Mouse (Mus musculus) kidney, postnatal 0 days (tissue): ENCODE measurements around the gene Atpaf1. TPM values are rescaled to one million over a fixed set of nuclear protein-coding genes. Genes with fewer than 3 reads are reported as not detected.

ENCODE experiments used
- ATAC-seq: fragments of 200-750 bp; cut with Nextera tagmentation; replicated peaks from 2 replicates; pipeline ENCODE4 v1.8.0; 2017; ENCODE audit warnings: low read depth, moderate number of reproducible peaks, moderate TSS enrichment, moderate library complexity; ENCODE audit not compliant: low FRiP score
- DNase-seq: peaks from one replicate; pipeline ENCODE4 v3.0.0-alpha.2; 2016; ENCODE audit warnings: low spot score
- H3K27ac ChIP-seq: fragments of 300-500 bp; sonication (generic); 2 replicates; pipeline ENCODE4 v1.5.1; 2014; ENCODE audit warnings: mild to moderate bottlenecking
- H3K27me3 ChIP-seq: fragments of 300-500 bp; sonication (generic); 2 replicates; pipeline ENCODE4 v1.6.1; 2014; ENCODE audit warnings: low read length, mixed read lengths; ENCODE audit not compliant: insufficient read depth
- H3K36me3 ChIP-seq: fragments of 300-500 bp; sonication (generic); 2 replicates; pipeline ENCODE4 v1.6.1; 2014; ENCODE audit warnings: low read length, mixed read lengths; ENCODE audit not compliant: insufficient read depth
- H3K4me1 ChIP-seq: fragments of 300-500 bp; sonication (generic); replicated peaks from 2 replicates; pipeline ENCODE4 v1.6.1; 2014; ENCODE audit warnings: antibody characterized with exemption, low read length, mixed read lengths; ENCODE audit not compliant: insufficient read depth
- H3K4me2 ChIP-seq: fragments of 300-500 bp; sonication (generic); 2 replicates; pipeline ENCODE4 v1.6.1; 2014; ENCODE audit warnings: mild to moderate bottlenecking, low read length, moderate library complexity, mixed read lengths
- H3K4me3 ChIP-seq: fragments of 300-500 bp; sonication (generic); replicated peaks from 2 replicates; pipeline ENCODE4 v1.5.1; 2014; ENCODE audit warnings: low read depth, low read length
- H3K9ac ChIP-seq: fragments of 300-500 bp; sonication (generic); 2 replicates; pipeline ENCODE4 v1.6.1; 2014; ENCODE audit warnings: low read depth, low read length
- H3K9me3 ChIP-seq: fragments of 300-500 bp; sonication (generic); replicated peaks from 2 replicates; pipeline ENCODE4 v1.6.1; 2016; ENCODE audit warnings: low read length, inconsistent platforms, mixed read lengths
- CTCF ChIP-seq: IDR thresholded peaks from 2 replicates; pipeline ENCODE4 v1.5.1; 2016; ENCODE audit warnings: antibody characterized with exemption, low read depth, mild to moderate bottlenecking, moderate library complexity
- WGBS: fragments of 180-500 bp; shearing (Covaris S2); extraction: QIAGEN DNeasy Blood & Tissue Kit; methylation state at CpG from one replicate; pipeline ENCODE4 v1.1.7; 2014; 5-methylcytosine and 5-hydroxymethylcytosine counted together
- polyA plus RNA-seq: library from polyadenylated mRNA; unstranded; fragments of >200 nt; fragmentation: Nextera tagmentation; extraction: Ambion mirVana; gene quantifications from 2 replicates; pipeline ENCODE4 v1.2.1, GENCODE M21; 2015

Gene Atpaf1
- polyA plus RNA-seq, 1 experiment from 2014 or later: 62.1 TPM

- H3K4me1 ChIP-seq: no peaks in the 10 kb centered on the region
- H3K9me3 ChIP-seq: no peaks in the 10 kb centered on the region
- no peaks in the 10 kb centered on the region for H3K27me3 ChIP-seq
- H3K27ac ChIP-seq: no peak overlapping the region
- H3K4me3 ChIP-seq: no peak overlapping the region
- peaks cover 8% of the 10 kb centered on the region; the same call in 1 of the 2 replicates for H3K36me3 ChIP-seq
- DNase-seq: no peak
- TF ChIP-seq CTCF: no peak
- no peak overlapping the region for H3K9ac ChIP-seq
- 73% methylated on average over 4 of the region's 4 CpGs for WGBS
- ATAC-seq: no peak
- no peak overlapping the region; the same call in 1 of the 2 replicates for H3K4me2 ChIP-seq
Measured at GRCm38 (mm10) chr4:115838196-115838595, 53.6 kb downstream of the Atpaf1 start.

- Histone ChIP-seq H3K27me3 (no peaks in the 10 kb centered on the region), H3K27ac (peak within 1 kb of the TSS; percentile 66; the same call in 1 of the 2 replicates), H3K4me1 (no peaks in the 10 kb centered on the region), H3K9me3 (no peaks in the 10 kb centered on the region), H3K4me3 (peak within 1 kb of the TSS; percentile 72), H3K36me3 (peaks cover 4% of the 10 kb centered on the region; the same call in 1 of the 2 replicates), H3K9ac (peak within 1 kb of the TSS; percentile 81), H3K4me2 (peak within 1 kb of the TSS; percentile 91)
- under 1% methylated on average over 51 of the region's 51 CpGs for WGBS
- peak; percentile 25; the same call in 1 of the 2 replicates for TF ChIP-seq CTCF
- DNase-seq (peak; percentile 97), ATAC-seq (peak; percentile 96)
Measured at GRCm38 (mm10) chr4:115838696-115839641, 54.4 kb downstream of the Atpaf1 start, which contains the start of gene Mknk1. Mknk1 (plus strand) TSS chr4:115839198.

- Histone ChIP-seq H3K4me1 (no peaks in the 10 kb centered on the region), H3K4me3 (peak overlapping the region; percentile 72), H3K4me2 (peak overlapping the region; percentile 91), H3K27ac (no peak overlapping the region), H3K36me3 (no peaks in the 10 kb centered on the region), H3K9me3 (no peaks in the 10 kb centered on the region), H3K27me3 (no peaks in the 10 kb centered on the region), H3K9ac (no peak overlapping the region)
- DNase-seq (no peak), ATAC-seq (no peak)
- no peak for TF ChIP-seq CTCF
- WGBS: 46% methylated on average over 4 of the region's 4 CpGs
Measured at GRCm38 (mm10) chr4:115839956-115840355, 55.3 kb downstream of the Atpaf1 start.

- WGBS: 90% methylated on average over 4 of the region's 4 CpGs
- H3K9ac ChIP-seq: no peak overlapping the region
- no peaks in the 10 kb centered on the region for H3K9me3 ChIP-seq
- ATAC-seq (no peak), DNase-seq (no peak)
- TF ChIP-seq CTCF: no peak
- no peak overlapping the region for H3K4me3 ChIP-seq
- H3K36me3 ChIP-seq: no peaks in the 10 kb centered on the region
- no peaks in the 10 kb centered on the region for H3K4me1 ChIP-seq
- no peak overlapping the region for H3K27ac ChIP-seq
- H3K27me3 ChIP-seq: no peaks in the 10 kb centered on the region
- no peak overlapping the region for H3K4me2 ChIP-seq
Measured at GRCm38 (mm10) chr4:115840842-115841241, 56.2 kb downstream of the Atpaf1 start.

- no peak for ATAC-seq
- DNase-seq: peak; percentile 22
- Histone ChIP-seq H3K9me3 (no peaks in the 10 kb centered on the region), H3K27ac (no peak overlapping the region), H3K4me3 (no peak overlapping the region), H3K27me3 (no peaks in the 10 kb centered on the region), H3K4me1 (no peaks in the 10 kb centered on the region), H3K36me3 (0 out of 2 replicates have a peak, but pooled peaks cover 22% of the 10 kb centered on the region), H3K4me2 (no peak overlapping the region), H3K9ac (no peak overlapping the region)
- WGBS: 50% methylated on average over 2 of the region's 2 CpGs
- no peak for TF ChIP-seq CTCF
Measured at GRCm38 (mm10) chr4:115846656-115847055, 62.0 kb downstream of the Atpaf1 start.

- no peak overlapping the region for H3K4me3 ChIP-seq
- no peak overlapping the region for H3K27ac ChIP-seq
- H3K36me3 ChIP-seq: 0 out of 2 replicates have a peak, but pooled peaks cover 22% of the 10 kb centered on the region
- no peaks in the 10 kb centered on the region for H3K4me1 ChIP-seq
- H3K4me2 ChIP-seq: no peak overlapping the region
- no peak for DNase-seq
- 59% methylated on average over 5 of the region's 5 CpGs for WGBS
- no peaks in the 10 kb centered on the region for H3K27me3 ChIP-seq
- no peak for ATAC-seq
- no peaks in the 10 kb centered on the region for H3K9me3 ChIP-seq
- no peak overlapping the region for H3K9ac ChIP-seq
- TF ChIP-seq CTCF: no peak
Measured at GRCm38 (mm10) chr4:115847377-115847776, 62.8 kb downstream of the Atpaf1 start.
